Mouse (Mus musculus): Measurements from ENCODE around the gene Chadl.

DNA sequence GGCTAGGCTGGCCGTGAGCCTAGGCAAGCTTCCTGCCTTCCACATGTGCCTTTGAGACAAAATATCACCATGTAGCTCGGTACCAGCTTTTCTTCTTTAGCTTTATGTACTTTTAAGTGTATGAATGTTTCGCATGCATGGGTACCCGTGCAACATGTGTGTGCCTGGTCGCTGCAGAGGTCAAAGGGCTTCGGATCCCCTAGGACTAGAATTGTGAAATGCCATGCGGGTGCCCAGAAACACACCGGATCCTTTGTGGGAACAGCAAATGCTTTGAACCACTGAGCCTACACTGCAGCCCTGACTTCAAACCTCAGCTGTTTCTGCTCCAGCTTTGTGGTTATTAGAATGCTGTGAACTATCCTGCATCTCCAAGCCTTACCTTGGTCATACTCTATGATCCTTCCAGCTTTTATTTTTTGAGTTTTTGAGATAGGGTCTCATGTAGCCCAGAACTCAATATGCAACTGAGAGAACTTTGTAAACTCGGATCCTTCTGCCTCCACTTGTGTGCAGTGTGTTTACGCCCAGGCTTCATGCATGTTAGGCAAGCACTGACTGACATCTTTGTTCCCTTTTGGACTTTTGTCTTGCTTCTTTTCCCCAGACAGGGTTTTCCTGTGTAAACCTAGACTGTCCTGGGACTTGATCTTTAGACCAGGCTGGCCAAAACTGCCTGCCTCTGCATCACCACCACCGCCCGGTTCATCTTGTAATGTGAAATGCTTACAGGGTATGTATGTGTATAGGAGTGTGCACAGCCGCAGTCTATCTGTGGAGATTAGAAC, 5.4 kb upstream of the Chadl start:
- no peak for TF ChIP-seq CTCF (IDR thresholded peaks at IDR 0.05)
- TF ChIP-seq EP300 (IDR thresholded peaks at IDR 0.05; ENCODE audit: insufficient read depth, low read depth, low read length) = no peak

All from heart, adult 2 months (tissue).